Mouse (Mus musculus) urinary bladder, adult 18-20 months (tissue): ENCODE measurements around the gene 1810062G17Rik.
A peak's percentile ranks its signal among the peaks of the same experiment; 100 is the strongest.

ENCODE experiments used
- DNase-seq, 2 experiments: peaks; one replicate each; pipeline ENCODE4 v3.0.0; 2022; ENCODE audit warnings: low spot score in 2 of 2, mixed read lengths in 2 of 2

1810062G17Rik gene

GRCm38 (mm10) chr3:36475532-36476087 lies at the start of gene 1810062G17Rik, which contains the start of gene Anxa5:
1810062G17Rik (plus strand) TSS chr3:36475937.
Anxa5 (minus strand) TSS chr3:36475894.
- DNase-seq = peak; percentile 95 to 98

GRCm38 (mm10) chr3:36427386-36427785 lies 48.4 kb upstream of the 1810062G17Rik start:
- DNase-seq = no peak

DNA sequence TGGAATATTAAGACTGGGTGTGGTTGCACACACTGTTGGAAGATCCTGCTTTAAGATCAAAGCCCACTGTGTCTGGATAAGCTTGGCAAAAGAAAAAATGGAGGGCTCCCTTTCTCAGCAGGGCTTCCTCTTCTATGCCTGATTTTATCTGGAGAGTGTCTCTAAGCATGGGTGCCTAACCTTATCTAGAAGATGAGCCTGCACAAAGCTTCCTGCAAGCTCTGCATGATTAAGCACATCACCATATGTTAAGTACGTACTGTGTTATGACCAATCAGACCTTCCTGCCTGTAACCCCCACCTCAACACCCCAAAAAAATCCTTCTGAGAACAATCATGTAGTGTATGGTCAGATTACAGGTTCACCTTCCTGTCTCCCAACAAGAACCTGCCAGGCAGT lies 45.4 kb upstream of the 1810062G17Rik start:
- no peak for DNase-seq

DNA sequence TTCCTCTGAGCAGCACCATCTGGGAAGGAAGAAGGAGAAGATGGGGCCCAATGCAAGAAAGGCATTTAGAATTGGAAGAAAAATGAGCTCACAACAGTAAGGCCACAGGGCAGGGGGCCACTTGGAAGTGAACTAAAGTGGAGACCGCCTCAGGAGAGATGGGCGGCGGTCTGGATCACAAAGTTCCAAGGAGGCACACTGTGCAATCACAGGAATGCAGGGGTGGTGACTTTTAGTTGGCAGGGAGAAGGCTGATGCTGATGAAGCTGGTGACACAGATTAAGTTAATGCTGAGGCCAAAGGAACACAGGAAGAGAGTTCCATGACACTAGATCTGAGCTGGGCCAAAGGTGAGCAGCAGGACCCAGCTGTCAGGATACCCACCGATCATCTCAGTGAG lies 35.5 kb upstream of the 1810062G17Rik start:
- no peak for DNase-seq

GRCm38 (mm10) chr3:36442426-36442825 lies 33.3 kb upstream of the 1810062G17Rik start:
- DNase-seq = no peak

DNA sequence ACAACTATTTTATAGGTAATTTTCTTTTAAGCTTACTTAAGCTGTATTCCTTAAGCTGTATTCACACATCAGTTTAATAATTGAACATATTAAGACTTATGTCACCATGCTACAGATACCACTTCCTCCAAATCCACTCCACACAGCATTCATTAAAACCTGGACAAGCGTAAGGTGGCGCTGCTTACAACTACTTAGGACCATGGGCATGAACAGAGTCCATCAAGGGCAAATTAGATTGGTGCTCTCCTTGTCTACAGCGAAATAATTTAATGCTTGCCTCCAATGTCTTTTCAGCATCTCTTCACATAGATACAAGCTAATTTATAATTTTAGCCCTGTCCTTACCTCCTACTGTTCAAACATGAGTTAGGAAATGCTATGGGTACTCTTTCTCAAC lies 29.7 kb upstream of the 1810062G17Rik start:
- DNase-seq = no peak

DNA sequence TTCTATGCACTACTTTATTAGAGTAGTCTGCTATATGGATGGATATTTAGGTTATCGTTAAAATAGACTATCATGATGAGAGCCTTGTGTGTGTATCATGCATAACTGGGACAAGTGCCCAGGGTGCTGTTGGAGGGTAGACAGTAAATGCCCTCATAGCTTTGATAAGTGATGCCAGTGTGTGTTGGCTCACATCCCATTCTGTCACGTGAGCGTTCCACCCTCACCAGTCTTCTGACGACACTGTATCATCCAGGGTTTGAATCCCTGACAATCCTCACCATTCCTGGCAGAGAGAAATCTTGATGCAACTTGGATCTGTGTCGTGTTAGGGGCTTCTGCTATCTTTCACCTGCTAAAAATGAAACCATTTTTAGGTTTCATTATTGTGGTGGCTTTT lies 29.2 kb upstream of the 1810062G17Rik start:
- DNase-seq = no peak

DNA sequence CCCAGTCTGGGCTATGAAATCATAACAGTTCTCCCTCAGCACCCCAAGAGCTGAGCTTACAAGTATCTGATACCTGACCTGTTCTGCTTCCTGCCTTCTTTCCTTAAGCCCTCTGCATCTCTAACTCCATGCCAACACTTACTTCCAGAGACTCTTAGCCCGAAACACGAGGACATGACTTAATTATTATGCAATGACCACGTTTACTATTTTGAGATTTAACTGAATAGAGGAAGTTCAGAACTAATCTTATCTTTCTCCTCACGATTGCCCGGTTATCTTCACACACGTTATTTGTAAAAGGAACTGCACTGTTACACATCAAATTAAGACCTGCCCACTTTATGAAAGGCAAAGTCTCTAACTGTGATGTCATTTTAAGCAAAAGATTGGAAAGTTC lies 28.8 kb upstream of the 1810062G17Rik start:
- DNase-seq = no peak

DNA sequence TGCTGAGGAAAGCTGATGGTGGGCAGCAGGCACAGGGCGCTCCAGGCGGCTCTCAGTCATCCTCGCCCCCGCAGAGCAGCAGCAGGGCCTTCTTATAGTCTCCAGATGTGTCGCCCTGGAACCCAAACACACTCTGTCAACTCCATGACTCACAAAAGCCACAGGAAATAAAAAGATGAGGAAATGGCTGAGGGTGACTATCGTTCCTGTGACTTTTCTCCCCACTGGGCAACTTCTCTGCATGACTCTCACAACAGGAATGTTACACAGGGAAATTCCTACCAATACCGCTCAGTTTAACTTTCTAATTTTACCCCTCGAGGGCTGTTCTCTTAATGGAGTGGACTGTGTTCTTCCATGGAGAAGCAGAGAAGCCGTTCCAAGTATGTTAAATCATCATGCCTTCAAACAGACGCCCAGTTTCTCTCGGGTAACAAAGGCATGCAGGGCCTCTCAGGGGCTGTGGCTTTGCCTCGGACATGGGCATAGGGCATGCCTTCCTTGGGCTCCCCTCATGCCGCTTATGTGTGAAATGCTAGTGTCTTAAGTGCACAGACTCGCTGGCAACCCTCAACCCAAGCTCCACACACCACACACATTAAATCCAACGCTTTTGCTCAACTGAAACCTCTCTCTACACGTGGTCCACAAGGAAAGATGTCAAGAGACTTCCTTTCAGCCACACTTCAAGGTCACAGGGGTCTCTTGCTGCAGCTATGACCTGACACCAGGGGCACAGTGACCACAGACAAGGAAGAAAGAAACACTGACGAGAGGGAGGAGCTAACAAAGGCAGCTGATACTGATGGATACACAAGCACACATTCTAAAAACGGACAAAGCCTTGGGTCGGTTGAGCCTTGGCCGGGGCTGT lies 26.2 kb upstream of the 1810062G17Rik start:
- peak in 1 of 2 experiments; percentile 11 for DNase-seq

DNA sequence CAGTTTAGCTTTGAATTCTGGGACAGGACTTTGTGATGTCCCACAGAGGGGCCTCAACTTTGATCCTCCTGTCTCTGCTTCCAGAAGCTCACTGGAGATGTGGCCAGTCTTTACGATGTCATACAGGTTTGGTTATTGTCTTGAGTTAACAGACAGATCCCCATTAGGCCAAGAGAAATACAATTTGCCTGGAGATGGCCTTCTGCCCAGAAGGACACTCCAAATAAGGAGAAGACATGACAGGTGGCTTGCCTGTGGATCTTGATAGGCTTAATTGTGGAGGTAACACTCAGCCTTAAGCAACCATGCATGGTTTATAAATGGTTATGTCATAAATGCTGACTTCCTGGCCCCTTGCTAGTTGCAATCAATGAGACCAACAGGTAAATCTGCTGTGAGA lies 23.2 kb upstream of the 1810062G17Rik start:
- DNase-seq = no peak

- DNase-seq = no peak
These were observed 20.6 kb upstream of the 1810062G17Rik start for GRCm38 (mm10) chr3:36455124-36455523.

GRCm38 (mm10) chr3:36455566-36455965 lies 20.2 kb upstream of the 1810062G17Rik start:
- DNase-seq = peak in 1 of 2 experiments; percentile 15

GRCm38 (mm10) chr3:36460717-36461116 lies 15.0 kb upstream of the 1810062G17Rik start:
- DNase-seq = no peak

DNA sequence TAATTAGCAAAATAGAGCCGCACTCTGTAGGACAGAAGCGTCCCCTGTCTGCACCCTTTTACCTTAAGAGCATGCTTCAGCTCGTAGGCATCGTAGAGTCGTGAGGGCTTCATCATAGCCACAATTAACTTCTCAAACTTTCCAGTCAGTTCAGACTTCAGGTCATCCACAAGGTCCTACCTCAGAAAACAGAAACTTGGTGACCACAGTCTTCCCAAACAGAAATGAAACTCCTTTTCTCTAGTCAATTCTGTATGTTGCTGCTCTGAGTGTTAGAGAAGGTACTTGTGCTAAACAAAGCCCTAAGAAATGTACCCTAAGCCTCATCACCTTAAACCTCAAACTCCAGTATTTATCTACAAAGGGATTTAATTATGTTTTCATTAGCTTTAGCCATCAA lies 13.9 kb upstream of the 1810062G17Rik start:
- no peak for DNase-seq

GRCm38 (mm10) chr3:36462348-36462747 lies 13.4 kb upstream of the 1810062G17Rik start:
- DNase-seq = no peak

DNA sequence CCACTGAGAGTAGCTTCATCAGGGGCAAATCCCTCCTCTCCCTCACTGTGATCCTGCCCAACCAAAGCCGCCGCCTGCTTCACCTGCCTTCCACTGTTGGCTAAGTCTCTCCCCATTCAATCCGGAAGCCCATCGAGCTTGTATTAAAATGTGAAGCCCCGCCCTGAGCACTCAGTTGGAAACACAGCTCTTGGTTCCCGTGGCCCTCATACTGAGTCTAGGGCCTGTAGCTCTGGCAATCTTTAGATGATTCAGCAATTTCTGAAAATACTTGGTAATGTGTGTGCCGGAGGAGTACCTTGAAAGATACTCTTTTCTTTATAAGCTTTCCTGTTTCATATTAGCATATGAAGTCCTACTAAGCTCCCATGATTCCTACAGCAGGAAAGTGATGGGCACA lies 10.2 kb upstream of the 1810062G17Rik start:
- DNase-seq = no peak

DNA sequence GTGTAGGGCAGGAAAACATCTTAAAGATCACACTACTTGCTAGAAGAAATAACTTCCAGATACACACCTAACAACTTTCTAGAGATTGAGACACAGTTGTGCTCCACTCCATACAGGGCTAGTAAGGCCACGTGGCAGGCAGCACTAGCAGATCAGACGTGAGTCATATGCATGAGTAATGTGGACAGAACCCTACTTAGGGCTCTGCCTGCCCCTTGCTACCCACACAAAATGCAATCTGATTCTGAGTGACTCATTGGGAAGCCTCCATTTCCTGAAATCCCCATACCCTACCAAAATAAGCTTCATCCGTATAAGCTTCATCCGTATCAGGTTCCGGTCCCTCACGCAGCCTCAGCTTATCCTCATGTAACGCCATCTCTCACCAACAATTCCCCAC lies 8.1 kb upstream of the 1810062G17Rik start:
- DNase-seq = peak in 1 of 2 experiments; percentile 56

DNA sequence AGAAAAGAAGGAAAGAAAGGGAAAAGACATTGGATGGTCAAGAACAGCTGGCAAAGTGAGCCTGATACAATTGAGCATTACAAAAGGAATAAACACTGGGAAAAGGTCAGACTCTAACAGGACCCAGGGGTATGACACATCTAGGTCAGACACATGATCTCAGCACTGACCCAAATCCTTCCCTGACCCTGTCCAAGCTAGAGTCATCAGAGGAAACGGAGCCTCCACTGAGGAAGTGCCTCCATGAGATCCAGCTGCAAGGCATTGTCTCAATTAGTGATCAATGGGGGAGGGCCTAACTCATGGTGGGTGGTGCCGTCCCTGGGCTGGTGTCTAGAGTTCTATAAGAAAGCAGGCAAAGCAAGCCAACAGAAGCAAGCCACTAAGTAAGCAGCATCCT lies 6.9 kb upstream of the 1810062G17Rik start:
- DNase-seq = no peak

GRCm38 (mm10) chr3:36471856-36472255 lies 3.9 kb upstream of the 1810062G17Rik start:
- no peak for DNase-seq

DNA sequence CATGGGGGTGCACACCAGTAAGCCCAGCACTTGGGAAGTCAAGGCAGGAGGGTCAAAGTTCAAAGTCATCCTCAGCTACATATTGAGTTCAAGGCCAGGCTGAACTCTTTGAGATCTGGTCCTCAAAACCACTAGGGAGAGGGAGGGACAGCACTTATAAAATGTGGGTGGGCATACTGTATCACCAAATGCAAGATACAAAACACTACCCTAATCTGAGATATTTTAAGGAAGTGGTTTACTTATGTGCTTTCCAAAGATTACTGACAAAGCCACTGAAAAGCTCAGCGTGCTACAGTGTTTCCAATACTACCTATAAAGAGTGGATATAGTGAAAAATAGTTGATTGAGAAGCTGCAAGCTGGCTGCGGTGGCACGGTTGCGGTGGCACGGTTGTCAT lies 2.5 kb upstream of the 1810062G17Rik start:
- no peak for DNase-seq

DNA sequence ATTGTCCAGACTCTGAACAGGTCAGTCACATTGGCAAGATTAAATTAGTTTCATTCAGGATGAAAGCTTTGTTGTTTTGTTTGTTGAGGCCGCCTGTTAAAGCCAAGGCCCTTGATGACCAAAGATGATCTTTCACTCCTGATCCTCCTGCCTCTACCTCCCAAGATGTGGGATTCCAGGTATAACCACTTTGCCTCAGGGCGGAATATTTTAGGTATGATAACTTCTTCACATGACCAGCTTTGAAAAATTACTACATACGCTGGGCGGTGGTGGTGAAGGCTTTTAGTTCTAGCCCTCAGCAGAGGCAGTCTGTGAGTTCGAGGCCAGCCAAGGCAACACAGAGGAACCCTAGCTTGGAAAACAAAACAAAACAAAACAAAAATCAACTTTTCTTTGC lies 1.3 kb upstream of the 1810062G17Rik start:
- no peak for DNase-seq

DNA sequence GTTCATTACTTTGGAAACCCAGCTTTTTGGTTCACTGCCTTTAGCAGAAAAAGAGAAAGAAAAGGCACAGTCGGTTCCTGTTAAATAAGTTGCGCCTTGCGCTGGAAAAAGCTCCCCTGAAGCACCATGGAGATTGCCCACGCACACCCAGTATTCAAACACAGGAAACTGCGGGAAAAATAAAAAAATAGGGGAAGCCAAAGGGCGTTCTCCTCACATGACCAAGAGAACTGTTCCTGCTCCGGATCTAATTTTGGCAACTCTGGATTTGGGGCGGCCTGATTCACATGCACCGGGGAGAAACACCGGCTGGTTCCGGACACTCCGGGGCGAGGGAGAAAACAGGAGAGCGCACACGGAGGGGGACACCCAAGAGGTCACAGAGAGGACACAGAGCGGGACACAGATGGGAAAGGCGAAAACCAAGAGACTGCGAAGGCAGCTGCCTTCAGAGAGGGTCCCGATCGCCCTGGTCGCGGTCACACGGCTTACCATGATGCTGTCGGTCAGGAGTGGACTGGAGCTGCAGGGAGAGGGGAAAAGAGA lies 726 bp upstream of the 1810062G17Rik start:
- peak in 1 of 2 experiments; percentile 51 for DNase-seq
